Comparison of ENCODE assay signal across 11 mouse cellular contexts in the genomic region with DNA sequence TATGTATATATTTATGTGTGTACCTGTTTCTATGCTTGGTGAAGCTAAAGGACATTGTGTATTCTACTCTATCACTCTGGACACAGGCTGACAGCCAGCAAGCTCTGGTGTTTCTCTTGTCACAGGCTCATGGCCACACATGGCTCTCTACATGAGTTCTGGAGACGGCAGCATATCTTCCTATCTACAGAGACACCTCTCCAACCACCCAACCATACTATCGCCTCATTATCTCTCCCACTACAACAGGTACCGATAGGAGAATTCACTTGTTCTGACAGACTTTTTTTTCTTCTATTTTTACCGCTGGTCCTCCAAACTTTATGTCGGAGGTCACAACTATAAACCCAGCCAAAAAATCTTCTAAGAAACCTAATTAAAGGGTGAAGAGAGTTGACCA. TPM values are rescaled to one million over a fixed set of nuclear protein-coding genes. Genes with fewer than 3 reads are reported as not detected.
DNase-seq lines count a peak whose midpoint lies in the region; ATAC-seq and TF ChIP-seq lines count a peak whose summit lies in the region.
"Had no signal": no experiment of that assay in that cellular context is flagged by ENCODE, and none has a peak within 500 bp of the region (broad histone marks: within the 10 kb centered on the region; RNA-seq: fewer than 3 reads in every experiment).

No protein-coding gene starts in this region.

- H3K9ac ChIP-seq in kidney, embryonic 15.5 days, result peak overlapping the region; percentile 57; the same call in 1 of the 2 replicates
- H3K9ac ChIP-seq in embryonic facial prominence, embryonic 12.5 days, result no peak overlapping the region
- peak overlapping the region; percentile 79; the same call in 1 of the 2 replicates for H3K9ac ChIP-seq in intestine, embryonic 16.5 days (ENCODE audit: low read depth, low read length)

- TF ChIP-seq POLR2A in myocyte (IDR thresholded peaks at IDR 0.05; ENCODE audit: insufficient read length, low read depth), result no peak

- intact Hi-C loops in left cerebral cortex, postnatal 14 days (cut with DNase I), result no loop called here

- no peak for ATAC-seq in kidney, embryonic 15.5 days (replicated peaks; ENCODE audit: low FRiP score)
- ATAC-seq in embryonic facial prominence, embryonic 12.5 days (ENCODE audit: insufficient number of reproducible peaks, insufficient read depth, low FRiP score, low TSS enrichment), result no peak
- no peak for ATAC-seq in intestine, embryonic 16.5 days

- H3K4me3 ChIP-seq in kidney, embryonic 15.5 days (replicated peaks), result peak overlapping the region; percentile 57
- H3K4me3 ChIP-seq in embryonic facial prominence, embryonic 12.5 days, result peak overlapping the region; percentile 67
- peak overlapping the region; percentile 86; the same call in 1 of the 2 replicates for H3K4me3 ChIP-seq in intestine, embryonic 16.5 days (ENCODE audit: low read length)
- H3K4me3 ChIP-seq in myocyte, result peak overlapping the region; percentile 67

- WGBS in kidney, embryonic 15.5 days, result 70% methylated on average over 5 of the region's 5 CpGs
- WGBS in embryonic facial prominence, embryonic 12.5 days, result 88% methylated on average over 5 of the region's 5 CpGs
- WGBS in intestine, embryonic 16.5 days, result 77% methylated on average over 5 of the region's 5 CpGs

- no peaks in the 10 kb centered on the region for H3K9me3 ChIP-seq in kidney, embryonic 15.5 days (replicated peaks)
- H3K9me3 ChIP-seq in embryonic facial prominence, embryonic 12.5 days, result no peaks in the 10 kb centered on the region
- H3K9me3 ChIP-seq in intestine, embryonic 16.5 days (ENCODE audit: control insufficient read depth, low read length), result no peaks in the 10 kb centered on the region

- H3K4me2 ChIP-seq in kidney, embryonic 15.5 days, result peak overlapping the region; percentile 75
- H3K4me2 ChIP-seq in embryonic facial prominence, embryonic 12.5 days (replicated peaks), result peak overlapping the region; percentile 67
- H3K4me2 ChIP-seq in intestine, embryonic 16.5 days (ENCODE audit: low read depth, low read length), result peak overlapping the region; percentile 72; the same call in 1 of the 2 replicates
- H3K4me2 ChIP-seq in myocyte (ENCODE audit: low read depth), result peak overlapping the region; percentile 98

- no peak overlapping the region for H3ac ChIP-seq in myocyte (ENCODE audit: control insufficient read depth, insufficient read length)

- DNase-seq in kidney, postnatal 14 days, result no peak
- no peak for DNase-seq in cerebellum, adult 11 months
- no peak for DNase-seq in left cerebral cortex, postnatal 14 days (ENCODE audit: low spot score in 2 of 2)
- DNase-seq in adrenal gland, postnatal 14 days, result no peak
- DNase-seq: heart, adult 18-20 months; thymus, postnatal 4 days had no signal

- peaks cover 14% of the 10 kb centered on the region for H3K4me1 ChIP-seq in kidney, embryonic 15.5 days
- peaks cover 7% of the 10 kb centered on the region; the same call in 1 of the 2 replicates for H3K4me1 ChIP-seq in embryonic facial prominence, embryonic 12.5 days
- H3K4me1 ChIP-seq in intestine, embryonic 16.5 days (ENCODE audit: control insufficient read depth, insufficient read depth, low read length), result peaks cover 8% of the 10 kb centered on the region

- no peaks in the 10 kb centered on the region for H3K27me3 ChIP-seq in kidney, embryonic 15.5 days
- no peaks in the 10 kb centered on the region for H3K27me3 ChIP-seq in embryonic facial prominence, embryonic 12.5 days
- H3K27me3 ChIP-seq in intestine, embryonic 16.5 days (replicated peaks; ENCODE audit: control insufficient read depth, insufficient read depth, low read length), result no peaks in the 10 kb centered on the region
- H3K27me3 ChIP-seq in myocyte (ENCODE audit: control insufficient read depth, insufficient read depth, insufficient read length), result no peaks in the 10 kb centered on the region

- peaks cover 10% of the 10 kb centered on the region for H3K36me3 ChIP-seq in kidney, embryonic 15.5 days
- H3K36me3 ChIP-seq in embryonic facial prominence, embryonic 12.5 days, result peaks cover 7% of the 10 kb centered on the region
- no peaks in the 10 kb centered on the region for H3K36me3 ChIP-seq in intestine, embryonic 16.5 days (ENCODE audit: control insufficient read depth, insufficient read depth, low read length)
- H3K36me3 ChIP-seq in myocyte (ENCODE audit: control insufficient read depth, insufficient read depth), result peaks cover 13% of the 10 kb centered on the region

- 0 out of 2 replicates have a peak overlapping the region, but pooled peaks have one; percentile 91 for H3K27ac ChIP-seq in kidney, embryonic 15.5 days
- H3K27ac ChIP-seq in embryonic facial prominence, embryonic 12.5 days, result no peak overlapping the region
- H3K27ac ChIP-seq in intestine, embryonic 16.5 days (ENCODE audit: low read length), result no peak overlapping the region

- H3K79me2 ChIP-seq in myocyte (ENCODE audit: control insufficient read depth, insufficient read depth), result peaks cover 10% of the 10 kb centered on the region

TF ChIP-seq in myocyte, 11 proteins besides CTCF, POLR2A, EP300 and RAD21:
- TF ChIP-seq POLR2AphosphoS2 (IDR thresholded peaks at IDR 0.05; ENCODE audit: insufficient read length, low read depth) (no peak), SRF (IDR thresholded peaks at IDR 0.05; ENCODE audit: control insufficient read depth, insufficient read length, low read depth) (no peak), TCF3 (IDR thresholded peaks at IDR 0.05; ENCODE audit: insufficient read length, low read depth) (no peak), USF1 (IDR thresholded peaks at IDR 0.05; ENCODE audit: low read depth) (no peak), MYOD1 (IDR thresholded peaks at IDR 0.05; ENCODE audit: control insufficient read depth in 1 of 3, insufficient read length in 2 of 3, low read depth in 2 of 3) (no peak), TCF12 (IDR thresholded peaks at IDR 0.05; ENCODE audit: insufficient read depth, poor library complexity, severe bottlenecking) (no peak), E2F4 (IDR thresholded peaks at IDR 0.05; ENCODE audit: insufficient read depth) (no peak), CEBPB (IDR thresholded peaks at IDR 0.05; ENCODE audit: insufficient read depth, poor library complexity, severe bottlenecking) (no peak), REST (IDR thresholded peaks at IDR 0.05; ENCODE audit: insufficient read depth, insufficient read length) (no peak), MYOG (IDR thresholded peaks at IDR 0.05; ENCODE audit: control insufficient read depth in 1 of 3, insufficient read depth in 1 of 3, insufficient read length in 2 of 3, low read depth in 2 of 3) (no peak), MAX (IDR thresholded peaks at IDR 0.05; ENCODE audit: low read depth) (no peak)

RNA-seq across cellular contexts. Expression of gene Strada, which starts 9.7 kb away (rescaled TPM):
- polyA plus RNA-seq in kidney, embryonic 15.5 days (2015; fragmentation: Nextera tagmentation; extraction: Ambion mirVana), result 28.6 and 31.5 TPM in 2 replicates
- 34.8 and 35.4 TPM in 2 replicates for polyA plus RNA-seq in embryonic facial prominence, embryonic 12.5 days (2016; fragmentation: Nextera tagmentation; extraction: Ambion mirVana)
- 13.0 and 13.5 TPM in 2 replicates for polyA plus RNA-seq in intestine, embryonic 16.5 days (2015; fragmentation: Nextera tagmentation; extraction: Ambion mirVana)
- 25.9 TPM for polyA plus RNA-seq in myocyte (2012; fragmentation: generic; extraction: Trizol)
- total RNA-seq in left cerebral cortex, postnatal 14 days (2021), result 10 to 100 TPM; 24.3 to 26.9 TPM
- 12.1 and 12.5 TPM in 2 replicates for total RNA-seq in adrenal gland, postnatal 14 days (2021)

RNA-seq across cellular contexts. Expression of gene Ccdc47, which starts 23.9 kb away (rescaled TPM):
- 85.4 and 89.5 TPM in 2 replicates for polyA plus RNA-seq in kidney, embryonic 15.5 days (2015; fragmentation: Nextera tagmentation; extraction: Ambion mirVana)
- polyA plus RNA-seq in embryonic facial prominence, embryonic 12.5 days (2016; fragmentation: Nextera tagmentation; extraction: Ambion mirVana), result 79.4 and 81.7 TPM in 2 replicates
- polyA plus RNA-seq in intestine, embryonic 16.5 days (2015; fragmentation: Nextera tagmentation; extraction: Ambion mirVana), result 94.0 and 97.3 TPM in 2 replicates
- 31.6 TPM for polyA plus RNA-seq in myocyte (2012; fragmentation: generic; extraction: Trizol)
- 10 to 100 TPM; 78.5 to 79.8 TPM for total RNA-seq in left cerebral cortex, postnatal 14 days (2021)
- total RNA-seq in adrenal gland, postnatal 14 days (2021), result 116 and 120 TPM in 2 replicates

RNA-seq across cellular contexts. Expression of gene Ddx42, which starts 24.5 kb away (rescaled TPM):
- 75.9 and 77.8 TPM in 2 replicates for polyA plus RNA-seq in kidney, embryonic 15.5 days (2015; fragmentation: Nextera tagmentation; extraction: Ambion mirVana)
- polyA plus RNA-seq in embryonic facial prominence, embryonic 12.5 days (2016; fragmentation: Nextera tagmentation; extraction: Ambion mirVana), result 103 and 104 TPM in 2 replicates
- polyA plus RNA-seq in intestine, embryonic 16.5 days (2015; fragmentation: Nextera tagmentation; extraction: Ambion mirVana), result 54.5 and 57.5 TPM in 2 replicates
- 22.0 TPM for polyA plus RNA-seq in myocyte (2012; fragmentation: generic; extraction: Trizol)
- total RNA-seq in left cerebral cortex, postnatal 14 days (2021), result 10 to 100 TPM; 69.0 to 69.4 TPM
- total RNA-seq in adrenal gland, postnatal 14 days (2021), result 51.5 and 59.9 TPM in 2 replicates

RNA-seq across cellular contexts. Expression of gene Limd2, which starts 31.6 kb away (rescaled TPM):
- polyA plus RNA-seq in kidney, embryonic 15.5 days (2015; fragmentation: Nextera tagmentation; extraction: Ambion mirVana), result 201 and 217 TPM in 2 replicates
- 467 and 469 TPM in 2 replicates for polyA plus RNA-seq in embryonic facial prominence, embryonic 12.5 days (2016; fragmentation: Nextera tagmentation; extraction: Ambion mirVana)
- polyA plus RNA-seq in intestine, embryonic 16.5 days (2015; fragmentation: Nextera tagmentation; extraction: Ambion mirVana), result 80.1 and 84.3 TPM in 2 replicates
- polyA plus RNA-seq in myocyte (2012; fragmentation: generic; extraction: Trizol), result 36.4 TPM
- 100 to 1,000 TPM in 1 of 2 experiments, 10 to 100 TPM in 1; 97.2 to 103 TPM for total RNA-seq in left cerebral cortex, postnatal 14 days (2021)
- total RNA-seq in adrenal gland, postnatal 14 days (2021), result 21.1 and 59.4 TPM in 2 replicates

RNA-seq across cellular contexts. Expression of gene Gm10840, which starts 31.6 kb away (rescaled TPM):
- not detected in 2 replicates for polyA plus RNA-seq in kidney, embryonic 15.5 days (2015; fragmentation: Nextera tagmentation; extraction: Ambion mirVana)
- polyA plus RNA-seq in embryonic facial prominence, embryonic 12.5 days (2016; fragmentation: Nextera tagmentation; extraction: Ambion mirVana), result not detected in 2 replicates
- not detected in 2 replicates for polyA plus RNA-seq in intestine, embryonic 16.5 days (2015; fragmentation: Nextera tagmentation; extraction: Ambion mirVana)
- polyA plus RNA-seq in myocyte (2012; fragmentation: generic; extraction: Trizol), result not detected
- total RNA-seq in left cerebral cortex, postnatal 14 days (2021), result not detected
- total RNA-seq in adrenal gland, postnatal 14 days (2021), result not detected in 2 replicates
- total RNA-seq: ES-E14; heart, adult 18-20 months had no signal
